Mouse (Mus musculus): ENCODE results near the gene Tmem101. TPM values are rescaled to one million over a fixed set of nuclear protein-coding genes. Genes with fewer than 3 reads are reported as not detected.
A peak's percentile ranks its signal among the peaks of the same experiment; 100 is the strongest.

Gene Tmem101
- polyA plus RNA-seq (2015; fragmentation: Nextera tagmentation; extraction: Ambion mirVana) = 17.6 and 18.9 TPM in 2 replicates

DNA sequence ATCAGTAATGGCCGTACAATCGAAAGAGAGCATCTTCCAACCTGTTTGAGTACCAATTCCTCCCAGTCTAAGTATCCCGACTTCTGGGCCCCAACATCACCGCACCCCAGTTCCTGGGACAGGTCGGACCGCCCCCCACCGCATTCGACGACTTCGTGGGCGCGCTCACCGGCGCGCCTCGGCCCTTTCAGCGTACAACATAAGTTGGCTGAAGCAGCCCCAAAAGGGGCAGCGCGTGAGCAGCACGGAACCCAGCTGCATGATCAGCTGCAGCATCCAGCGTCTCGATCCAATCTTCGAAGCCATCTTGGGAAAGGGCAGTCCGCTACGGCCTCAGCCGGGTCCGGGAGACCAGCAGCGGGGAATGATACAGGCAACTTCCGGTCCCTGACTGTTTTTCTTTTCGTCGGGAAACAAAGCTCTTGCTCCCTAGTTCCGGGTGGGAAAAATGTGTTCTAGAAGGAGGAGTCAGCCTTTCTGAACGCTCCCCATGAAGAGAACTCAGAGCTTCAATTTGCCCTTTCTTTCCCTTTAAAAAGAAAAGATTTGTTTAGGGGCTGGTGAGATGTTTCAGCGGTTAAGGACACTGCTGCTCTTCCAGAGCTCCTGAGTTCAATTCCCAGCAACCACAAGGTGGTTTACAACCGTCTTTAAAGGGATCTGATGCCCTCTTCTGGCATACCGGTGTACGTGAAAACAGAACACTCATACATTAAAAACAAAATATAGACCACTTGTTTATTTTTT, at the start of gene Tmem101:
Gene Tmem101 (minus strand): TSS at position 366 of the 747 bp plus-strand sequence.
- H3K27ac ChIP-seq (ENCODE audit: low read length) = 0 out of 2 replicates have a peak within 1 kb of the TSS, but pooled peaks have one; percentile 38

DNA sequence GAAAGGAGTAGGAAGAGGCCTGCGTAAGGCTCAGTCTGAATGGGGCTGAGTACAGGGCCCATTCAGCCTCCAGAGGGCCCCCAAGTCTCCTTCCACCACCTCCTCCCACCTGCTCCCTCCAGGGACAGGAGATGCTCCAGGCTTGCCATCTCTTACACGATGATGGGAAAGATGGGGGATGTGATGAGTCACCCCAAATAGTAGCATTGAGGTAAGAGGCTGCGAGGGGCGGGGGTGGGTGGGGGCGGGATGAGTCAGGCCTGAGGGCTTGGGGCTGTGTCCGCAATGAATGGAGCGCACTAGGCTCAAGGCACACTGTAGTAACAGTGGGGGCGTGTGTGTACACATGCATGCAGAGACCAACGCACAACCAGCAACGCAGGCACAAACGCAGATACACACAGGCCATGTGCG, 45.2 kb upstream of the Tmem101 start:
- Histone ChIP-seq H3K4me3 (ENCODE audit: low read depth, low read length) (no peak overlapping the region), H3K4me2 (replicated peaks; ENCODE audit: low read depth, low read length) (no peak overlapping the region), H3K27ac (ENCODE audit: low read length) (no peak overlapping the region), H3K36me3 (ENCODE audit: insufficient read depth, low read length) (peaks cover 57% of the 10 kb centered on the region), H3K27me3 (replicated peaks; ENCODE audit: insufficient read depth, low read length) (no peaks in the 10 kb centered on the region), H3K4me1 (ENCODE audit: insufficient read depth, low read depth, low read length) (no peaks in the 10 kb centered on the region), H3K9ac (replicated peaks; ENCODE audit: low read depth) (no peak overlapping the region), H3K9me3 (ENCODE audit: low read length) (no peaks in the 10 kb centered on the region)
- no peak; the same call in 1 of the 2 replicates for ATAC-seq
- 77% methylated on average over 11 of the region's 12 CpGs for WGBS
- TF ChIP-seq CTCF (IDR thresholded peaks at IDR 0.05) = peak; percentile 46
- TF ChIP-seq EP300 (IDR thresholded peaks at IDR 0.05) = no peak
- no peak for DNase-seq (ENCODE audit: low spot score)

More for the DNA sequence above, at the start of gene Tmem101:
- Histone ChIP-seq H3K9me3 (ENCODE audit: low read length) (no peaks in the 10 kb centered on the region), H3K4me1 (ENCODE audit: insufficient read depth, low read depth, low read length) (0 out of 2 replicates have a peak, but pooled peaks cover 5% of the 10 kb centered on the region), H3K36me3 (ENCODE audit: insufficient read depth, low read length) (no peaks in the 10 kb centered on the region), H3K4me3 (ENCODE audit: low read depth, low read length) (peak within 1 kb of the TSS; percentile 67), H3K9ac (replicated peaks; ENCODE audit: low read depth) (peak within 1 kb of the TSS; percentile 52), H3K27me3 (replicated peaks; ENCODE audit: insufficient read depth, low read length) (no peaks in the 10 kb centered on the region), H3K4me2 (replicated peaks; ENCODE audit: low read depth, low read length) (peak within 1 kb of the TSS; percentile 81)
- DNase-seq (ENCODE audit: low spot score) (peak; percentile 95), ATAC-seq (peak; percentile 96)
- TF ChIP-seq EP300 (IDR thresholded peaks at IDR 0.05) = 0 out of 2 replicates have a peak, but pooled peaks have one; percentile 31
- peak; percentile 57 for TF ChIP-seq CTCF (IDR thresholded peaks at IDR 0.05)
- WGBS = under 1% methylated on average over 37 of the region's 37 CpGs

DNA sequence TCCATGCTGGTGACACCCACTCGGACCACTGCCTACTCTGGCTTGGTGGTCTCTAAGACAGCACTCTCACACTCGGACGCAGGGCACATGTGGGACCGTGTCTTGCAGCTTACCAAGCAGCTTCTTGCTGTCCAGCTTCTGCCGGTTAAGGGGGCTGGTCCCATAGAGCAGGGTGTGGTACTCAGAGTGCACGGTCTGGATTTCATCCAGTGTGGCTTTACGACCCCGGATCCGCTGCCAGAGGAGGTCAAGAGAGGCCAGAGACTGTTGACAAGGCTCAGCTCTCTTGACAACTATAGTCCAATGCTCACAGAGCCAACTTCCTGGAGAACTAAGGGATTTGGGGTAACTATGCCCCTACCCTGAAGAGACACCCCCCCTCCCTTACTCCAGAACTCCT, 43.7 kb upstream of the Tmem101 start:
- ATAC-seq (no peak), DNase-seq (ENCODE audit: low spot score) (no peak)
- Histone ChIP-seq H3K4me1 (ENCODE audit: insufficient read depth, low read depth, low read length) (no peaks in the 10 kb centered on the region), H3K27ac (ENCODE audit: low read length) (no peak overlapping the region), H3K4me2 (replicated peaks; ENCODE audit: low read depth, low read length) (no peak overlapping the region), H3K9ac (replicated peaks; ENCODE audit: low read depth) (no peak overlapping the region), H3K4me3 (ENCODE audit: low read depth, low read length) (no peak overlapping the region), H3K36me3 (ENCODE audit: insufficient read depth, low read length) (peaks cover 68% of the 10 kb centered on the region), H3K27me3 (replicated peaks; ENCODE audit: insufficient read depth, low read length) (no peaks in the 10 kb centered on the region), H3K9me3 (ENCODE audit: low read length) (no peaks in the 10 kb centered on the region)
- no peak for TF ChIP-seq CTCF (IDR thresholded peaks at IDR 0.05)
- TF ChIP-seq EP300 (IDR thresholded peaks at IDR 0.05) = no peak
- 56% methylated on average over 9 of the region's 9 CpGs for WGBS

DNA sequence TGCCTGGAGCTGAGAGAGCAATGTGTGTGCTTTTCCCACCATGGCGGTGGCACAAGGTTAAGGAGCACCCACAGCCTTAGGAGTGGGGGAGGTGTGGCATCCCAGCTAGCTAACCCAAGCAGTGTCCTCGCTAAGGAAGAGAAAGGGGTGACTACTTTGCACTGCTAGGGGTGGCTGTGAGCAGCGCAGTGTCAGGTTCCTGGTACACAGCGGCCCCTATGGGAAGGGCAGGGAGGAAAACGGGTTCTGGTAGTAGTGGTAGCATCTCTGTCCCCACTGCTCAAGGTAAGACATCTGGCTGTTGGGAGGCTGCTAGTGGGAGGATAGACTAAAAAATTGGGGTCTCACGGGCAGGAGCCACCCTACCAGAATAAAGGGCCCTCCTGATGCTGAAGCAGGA, 42.0 kb upstream of the Tmem101 start:
- ATAC-seq = no peak
- Histone ChIP-seq H3K36me3 (ENCODE audit: insufficient read depth, low read length) (peaks cover 56% of the 10 kb centered on the region), H3K27me3 (replicated peaks; ENCODE audit: insufficient read depth, low read length) (no peaks in the 10 kb centered on the region), H3K4me1 (ENCODE audit: insufficient read depth, low read depth, low read length) (no peaks in the 10 kb centered on the region), H3K27ac (ENCODE audit: low read length) (no peak overlapping the region), H3K9ac (replicated peaks; ENCODE audit: low read depth) (no peak overlapping the region), H3K4me3 (ENCODE audit: low read depth, low read length) (no peak overlapping the region), H3K9me3 (ENCODE audit: low read length) (no peaks in the 10 kb centered on the region), H3K4me2 (replicated peaks; ENCODE audit: low read depth, low read length) (no peak overlapping the region)
- no peak for DNase-seq (ENCODE audit: low spot score)
- TF ChIP-seq CTCF (IDR thresholded peaks at IDR 0.05) (peak; percentile 30), EP300 (IDR thresholded peaks at IDR 0.05) (no peak)
- WGBS = 66% methylated on average over 6 of the region's 6 CpGs

DNA sequence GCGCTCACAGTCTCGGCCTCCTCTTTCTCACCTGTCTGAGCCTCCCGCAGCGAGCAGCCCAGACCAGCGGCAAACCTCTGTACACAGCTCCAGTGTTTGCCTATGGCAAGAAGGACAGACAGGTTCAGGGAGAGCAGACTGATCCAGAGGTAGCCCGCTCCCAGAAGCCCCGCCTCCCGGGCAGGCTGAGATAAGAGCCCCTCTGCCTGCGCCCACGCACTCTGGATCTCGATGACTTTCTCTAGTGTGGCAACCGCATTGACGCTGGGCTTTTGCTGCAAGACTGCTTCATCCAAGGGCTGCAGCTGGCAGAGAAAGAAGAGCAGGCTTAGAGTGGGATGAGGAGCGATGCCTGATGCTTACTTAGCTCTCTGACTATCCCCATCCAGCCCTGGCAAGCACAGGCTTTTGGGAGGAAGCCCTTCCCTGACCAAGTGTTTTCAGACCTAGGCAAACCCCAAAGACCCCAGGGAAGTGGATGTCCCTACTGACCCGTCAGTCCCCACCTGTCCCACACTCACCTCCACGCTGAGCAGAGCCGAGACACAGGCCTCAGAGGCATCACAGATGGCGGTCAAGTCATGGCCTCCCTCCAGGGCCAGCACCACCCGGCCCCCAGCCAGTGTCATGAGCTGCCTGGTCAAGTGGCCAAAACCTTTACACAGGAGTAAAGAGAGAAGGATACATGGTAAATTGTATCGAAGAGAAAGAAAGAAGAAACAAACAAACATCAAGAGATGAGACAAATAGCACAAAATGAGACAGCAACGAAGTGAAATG, 40.0 kb upstream of the Tmem101 start:
- no peak for DNase-seq (ENCODE audit: low spot score)
- no peak overlapping the region for H3K9ac ChIP-seq (replicated peaks; ENCODE audit: low read depth)

More for the DNA sequence above, 40.0 kb upstream of the Tmem101 start:
- TF ChIP-seq CTCF (IDR thresholded peaks at IDR 0.05) (no peak), EP300 (IDR thresholded peaks at IDR 0.05) (no peak)
- WGBS = 64% methylated on average over 21 of the region's 21 CpGs
- H3K4me3 ChIP-seq (ENCODE audit: low read depth, low read length) = no peak overlapping the region
- H3K27ac ChIP-seq (ENCODE audit: low read length) = no peak overlapping the region
- no peaks in the 10 kb centered on the region for H3K27me3 ChIP-seq (replicated peaks; ENCODE audit: insufficient read depth, low read length)
- H3K4me1 ChIP-seq (ENCODE audit: insufficient read depth, low read depth, low read length) = no peaks in the 10 kb centered on the region
- 0 out of 2 replicates have a peak, but pooled peaks have one; percentile 7 for ATAC-seq
- peaks cover 52% of the 10 kb centered on the region for H3K36me3 ChIP-seq (ENCODE audit: insufficient read depth, low read length)
- H3K4me2 ChIP-seq (replicated peaks; ENCODE audit: low read depth, low read length) = no peak overlapping the region
- H3K9me3 ChIP-seq (ENCODE audit: low read length) = no peaks in the 10 kb centered on the region

Data from lung, postnatal 0 days (tissue).